Mouse (Mus musculus): Measurements from ENCODE around the gene Tmem41a.

Tmem41a gene

GRCm38 (mm10) chr16:21904636-21905035 is 42.7 kb downstream of the Tmem41a start:
- DNase-seq (ENCODE audit: low spot score) = no peak

GRCm38 (mm10) chr16:21901286-21901685 is 46.1 kb downstream of the Tmem41a start:
- DNase-seq (ENCODE audit: low spot score) = no peak

- no peak for DNase-seq (ENCODE audit: low spot score)
Observed at GRCm38 (mm10) chr16:21893890-21894289, 53.5 kb downstream of the Tmem41a start.

GRCm38 (mm10) chr16:21887601-21888000 is 59.8 kb downstream of the Tmem41a start:
- DNase-seq (ENCODE audit: low spot score) = no peak
